Mouse (Mus musculus): Measurements from ENCODE around the gene Srsf6. TPM values are rescaled to one million over a fixed set of nuclear protein-coding genes. Genes with fewer than 3 reads are reported as not detected.

Gene Srsf6
- total and polyA plus RNA-seq, 2 experiments, result 37.1 to 81.2 TPM

- peak overlapping the region; percentile 78 for H3K9ac ChIP-seq (ENCODE audit: low read depth, low read length)
- TF ChIP-seq CTCF (IDR thresholded peaks at IDR 0.05; ENCODE audit: low read depth, low read length) (no peak), POLR2A (IDR thresholded peaks at IDR 0.05; ENCODE audit: extremely low read depth, insufficient read depth, low read length) (no peak)
- no peaks in the 10 kb centered on the region for H3K27me3 ChIP-seq (ENCODE audit: control insufficient read depth, insufficient read depth, low read length)
- H3K27ac ChIP-seq (replicated peaks; ENCODE audit: insufficient read depth, low read depth, low read length), result peak overlapping the region; percentile 43
- H3K36me3 ChIP-seq (ENCODE audit: control insufficient read depth, insufficient read depth, low read length), result peaks cover 27% of the 10 kb centered on the region
- peaks cover 14% of the 10 kb centered on the region for H3K79me2 ChIP-seq (ENCODE audit: control insufficient read depth, insufficient read depth, low read length)
- WGBS, result under 1% methylated on average over 18 of the region's 18 CpGs
- DNase-seq (ENCODE audit: extremely low read depth, low read depth, low spot score), result no peak
- H3K4me1 ChIP-seq (ENCODE audit: control insufficient read depth, insufficient read depth, low read length), result peaks cover 8% of the 10 kb centered on the region
- peak overlapping the region; percentile 98 for H3K4me3 ChIP-seq (ENCODE audit: insufficient read depth, low read depth, low read length)
These were observed 709 bp upstream of the Srsf6 start for GRCm38 (mm10) chr2:162930516-162931122.

GRCm38 (mm10) chr2:162931674-162932650 is 634 bp downstream of the Srsf6 start:
- no peaks in the 10 kb centered on the region for H3K27me3 ChIP-seq (ENCODE audit: control insufficient read depth, insufficient read depth, low read length)
- peak overlapping the region; percentile 98 for H3K4me3 ChIP-seq (ENCODE audit: insufficient read depth, low read depth, low read length)
- TF ChIP-seq CTCF (IDR thresholded peaks at IDR 0.05; ENCODE audit: low read depth, low read length), result no peak
- H3K27ac ChIP-seq (replicated peaks; ENCODE audit: insufficient read depth, low read depth, low read length), result peak overlapping the region; percentile 98
- peaks cover 10% of the 10 kb centered on the region for H3K4me1 ChIP-seq (ENCODE audit: control insufficient read depth, insufficient read depth, low read length)
- H3K79me2 ChIP-seq (ENCODE audit: control insufficient read depth, insufficient read depth, low read length), result peaks cover 14% of the 10 kb centered on the region
- peak overlapping the region; percentile 100 for H3K9ac ChIP-seq (ENCODE audit: low read depth, low read length)
- WGBS, result under 1% methylated on average over 99 of the region's 103 CpGs
- H3K36me3 ChIP-seq (ENCODE audit: control insufficient read depth, insufficient read depth, low read length), result peaks cover 36% of the 10 kb centered on the region
- peak; percentile 58 for DNase-seq (ENCODE audit: extremely low read depth, low read depth, low spot score)

- no peaks in the 10 kb centered on the region for H3K27me3 ChIP-seq (ENCODE audit: control insufficient read depth, insufficient read depth, low read length)
- peaks cover 10% of the 10 kb centered on the region for H3K4me1 ChIP-seq (ENCODE audit: control insufficient read depth, insufficient read depth, low read length)
- H3K79me2 ChIP-seq (ENCODE audit: control insufficient read depth, insufficient read depth, low read length), result peaks cover 14% of the 10 kb centered on the region
- peak overlapping the region; percentile 98 for H3K4me3 ChIP-seq (ENCODE audit: insufficient read depth, low read depth, low read length)
- WGBS, result 25% methylated on average over 4 of the region's 4 CpGs
- H3K27ac ChIP-seq (replicated peaks; ENCODE audit: insufficient read depth, low read depth, low read length), result 0 out of 2 replicates have a peak overlapping the region, but pooled peaks have one; percentile 11
- peak overlapping the region; percentile 27; the same call in 1 of the 2 replicates for H3K9ac ChIP-seq (ENCODE audit: low read depth, low read length)
- no peak for DNase-seq (ENCODE audit: extremely low read depth, low read depth, low spot score)
- peaks cover 36% of the 10 kb centered on the region for H3K36me3 ChIP-seq (ENCODE audit: control insufficient read depth, insufficient read depth, low read length)
- TF ChIP-seq CTCF (IDR thresholded peaks at IDR 0.05; ENCODE audit: low read depth, low read length) (no peak), POLR2A (IDR thresholded peaks at IDR 0.05; ENCODE audit: extremely low read depth, insufficient read depth, low read length) (no peak)
These were observed 1.4 kb downstream of the Srsf6 start for GRCm38 (mm10) chr2:162932706-162933105.

DNA sequence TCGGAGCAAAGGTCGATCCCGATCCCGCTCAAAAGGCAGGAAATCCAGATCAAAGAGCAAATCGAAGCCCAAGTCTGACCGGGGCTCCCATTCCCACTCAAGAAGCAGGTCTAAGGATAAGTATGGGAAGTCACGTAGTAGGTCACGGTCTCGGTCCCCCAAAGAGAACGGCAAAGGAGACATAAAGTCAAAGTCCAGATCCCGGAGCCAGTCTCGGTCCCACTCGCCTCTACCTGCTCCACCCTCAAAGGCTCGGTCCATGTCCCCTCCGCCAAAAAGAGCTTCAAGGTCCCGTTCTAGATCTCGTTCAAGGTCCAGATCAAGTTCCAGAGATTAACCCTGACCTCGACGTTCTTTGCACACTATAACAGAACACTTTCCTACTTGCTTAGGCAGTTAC is 3.1 kb downstream of the Srsf6 start:
- Histone ChIP-seq H3K9ac (ENCODE audit: low read depth, low read length) (no peak overlapping the region), H3K4me3 (ENCODE audit: insufficient read depth, low read depth, low read length) (no peak overlapping the region), H3K79me2 (ENCODE audit: control insufficient read depth, insufficient read depth, low read length) (peaks cover 14% of the 10 kb centered on the region), H3K27ac (replicated peaks; ENCODE audit: insufficient read depth, low read depth, low read length) (peak overlapping the region; percentile 38), H3K4me1 (ENCODE audit: control insufficient read depth, insufficient read depth, low read length) (peaks cover 17% of the 10 kb centered on the region), H3K27me3 (ENCODE audit: control insufficient read depth, insufficient read depth, low read length) (no peaks in the 10 kb centered on the region), H3K36me3 (ENCODE audit: control insufficient read depth, insufficient read depth, low read length) (peaks cover 51% of the 10 kb centered on the region)
- peak; percentile 45 for DNase-seq (ENCODE audit: extremely low read depth, low read depth, low spot score)
- 44% methylated on average over 19 of the region's 19 CpGs for WGBS
- TF ChIP-seq CTCF (IDR thresholded peaks at IDR 0.05; ENCODE audit: low read depth, low read length), result no peak
- TF ChIP-seq POLR2A (IDR thresholded peaks at IDR 0.05; ENCODE audit: extremely low read depth, insufficient read depth, low read length), result no peak

DNA sequence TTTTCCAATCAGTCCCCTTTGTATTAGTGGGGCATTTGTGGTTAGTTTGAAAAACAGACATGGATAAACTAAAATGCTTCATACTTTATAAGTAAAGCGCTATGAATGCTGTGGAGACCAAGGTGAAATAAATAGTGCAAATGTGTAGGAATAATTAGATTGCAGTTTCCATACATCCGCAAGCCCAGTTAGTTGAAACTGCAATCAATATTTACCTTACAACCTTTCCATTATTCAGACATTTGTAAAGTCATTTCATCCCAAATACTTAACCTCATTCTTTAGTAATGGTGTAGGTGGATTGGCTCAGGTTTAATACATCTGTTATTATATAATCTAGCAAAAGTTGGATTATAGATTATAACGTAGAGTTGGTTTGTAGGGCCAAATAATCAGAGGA is 4.4 kb downstream of the Srsf6 start:
- H3K9ac ChIP-seq (ENCODE audit: low read depth, low read length), result no peak overlapping the region
- H3K27ac ChIP-seq (replicated peaks; ENCODE audit: insufficient read depth, low read depth, low read length), result no peak overlapping the region
- no peak overlapping the region for H3K4me3 ChIP-seq (ENCODE audit: insufficient read depth, low read depth, low read length)
- H3K79me2 ChIP-seq (ENCODE audit: control insufficient read depth, insufficient read depth, low read length), result peaks cover 14% of the 10 kb centered on the region
- WGBS, result 87% methylated on average over 3 of the region's 3 CpGs
- H3K4me1 ChIP-seq (ENCODE audit: control insufficient read depth, insufficient read depth, low read length), result peaks cover 20% of the 10 kb centered on the region
- H3K27me3 ChIP-seq (ENCODE audit: control insufficient read depth, insufficient read depth, low read length), result no peaks in the 10 kb centered on the region
- no peak for DNase-seq (ENCODE audit: extremely low read depth, low read depth, low spot score)
- TF ChIP-seq POLR2A (IDR thresholded peaks at IDR 0.05; ENCODE audit: extremely low read depth, insufficient read depth, low read length) (no peak), CTCF (IDR thresholded peaks at IDR 0.05; ENCODE audit: low read depth, low read length) (no peak)
- peaks cover 58% of the 10 kb centered on the region for H3K36me3 ChIP-seq (ENCODE audit: control insufficient read depth, insufficient read depth, low read length)
